Mouse (Mus musculus) lung, postnatal 10 days (tissue): ENCODE measurements around the gene Golph3.

Source experiments
- DNase-seq: peaks from one replicate; pipeline ENCODE4 v3.0.0; 2021

The Golph3 gene

DNA sequence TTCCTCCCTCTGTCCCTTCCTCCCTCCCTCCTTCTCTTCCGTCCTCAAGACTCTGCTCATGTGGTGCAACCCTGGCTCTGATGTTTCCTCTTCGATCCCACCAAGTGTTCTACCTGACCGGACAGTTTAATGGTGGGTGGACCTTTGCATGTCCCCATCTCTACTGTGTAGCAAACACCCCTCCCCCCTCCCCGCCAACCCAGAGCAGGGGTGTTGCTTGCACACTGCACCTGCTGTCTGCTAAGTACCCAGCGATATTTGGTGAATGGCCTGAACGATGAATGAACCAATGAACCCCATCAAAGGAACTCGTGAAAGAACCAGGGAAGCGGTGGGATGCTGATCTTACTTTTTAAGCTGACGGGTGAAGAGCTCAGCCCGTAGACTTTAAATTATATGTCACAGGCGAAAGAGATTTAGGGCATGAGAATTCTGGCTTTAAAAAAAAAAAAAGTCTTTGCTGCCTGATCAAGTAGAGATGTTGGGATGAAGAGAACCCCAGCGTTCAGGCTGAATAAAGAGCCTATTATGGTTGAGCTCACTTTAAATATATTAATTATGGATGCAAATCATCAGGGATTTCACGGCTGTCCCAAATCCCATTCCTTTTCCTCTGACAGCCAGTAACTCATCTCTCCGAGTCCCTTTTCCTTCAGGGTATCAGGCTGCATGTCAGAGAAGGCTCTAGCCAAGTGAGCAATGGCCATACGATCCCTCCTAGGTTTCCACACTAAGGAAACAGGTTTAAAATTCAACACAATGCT, 67.7 kb downstream of the Golph3 start:
- no peak for DNase-seq

DNA sequence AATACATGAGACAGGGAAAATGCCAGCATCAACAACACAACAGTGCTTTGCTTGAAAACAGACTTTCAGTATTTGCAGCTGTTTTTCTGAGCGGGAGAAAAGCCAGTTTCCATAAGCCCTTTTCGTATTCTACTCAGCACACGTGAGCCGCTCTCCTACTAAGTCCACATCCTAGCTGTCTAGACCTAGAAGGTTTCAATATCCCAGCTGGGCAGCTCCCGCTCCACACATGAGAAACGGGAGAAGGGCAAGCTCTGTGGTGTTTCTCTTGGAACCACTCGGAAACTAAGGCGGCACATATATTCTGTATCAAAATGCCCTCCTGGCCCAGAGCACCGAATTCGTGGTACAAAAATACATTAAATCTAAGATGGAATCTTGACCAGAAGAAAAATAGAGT, 73.5 kb downstream of the Golph3 start:
- DNase-seq = no peak

DNA sequence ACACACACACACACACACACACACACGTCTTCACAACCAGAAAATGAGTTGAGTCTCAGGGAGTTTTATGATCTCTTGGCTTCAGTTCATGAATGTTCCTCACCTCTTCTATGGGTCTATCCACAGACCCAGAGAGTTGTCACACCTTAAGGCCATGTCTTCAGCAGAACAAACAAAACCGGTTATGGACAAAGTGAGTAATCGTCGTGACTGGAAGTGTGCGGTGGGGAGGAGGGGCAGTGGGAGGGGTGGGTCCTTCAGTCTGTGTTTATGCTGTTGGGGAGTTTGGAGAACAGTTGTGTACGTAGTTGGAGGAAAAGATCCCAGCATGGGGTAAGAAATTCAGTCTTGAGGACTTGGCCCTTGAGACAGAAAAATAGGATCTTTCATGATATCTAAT, 75.8 kb downstream of the Golph3 start:
- DNase-seq = no peak
